Mouse (Mus musculus) midbrain, embryonic 15.5 days (tissue): Measurements from ENCODE around the gene Ddx54. TPM values are rescaled to one million over a fixed set of nuclear protein-coding genes. Genes with fewer than 3 reads are reported as not detected.

Experiments used
- ATAC-seq: fragments of 200-750 bp; cut with Nextera tagmentation; replicated peaks from 2 replicates; pipeline ENCODE4 v1.8.0; 2017; ENCODE audit warnings: moderate TSS enrichment
- H3K27ac ChIP-seq: fragments of 300-500 bp; sonication (generic); 2 replicates; pipeline ENCODE4 v1.5.1; 2015; ENCODE audit warnings: mild to moderate bottlenecking, inconsistent platforms
- H3K27me3 ChIP-seq: fragments of 300-500 bp; sonication (generic); replicated peaks from 2 replicates; pipeline ENCODE4 v1.6.1; 2015; ENCODE audit warnings: inconsistent platforms
- H3K36me3 ChIP-seq: fragments of 300-500 bp; sonication (generic); replicated peaks from 2 replicates; pipeline ENCODE4 v1.6.1; 2015; ENCODE audit warnings: inconsistent platforms
- H3K4me1 ChIP-seq: fragments of 300-500 bp; sonication (generic); 2 replicates; pipeline ENCODE4 v1.6.1; 2015; ENCODE audit warnings: inconsistent platforms
- H3K4me2 ChIP-seq: fragments of 300-500 bp; sonication (generic); 2 replicates; pipeline ENCODE4 v1.6.1; 2015; ENCODE audit warnings: inconsistent platforms, mild to moderate bottlenecking, moderate library complexity
- H3K4me3 ChIP-seq: fragments of 300-500 bp; sonication (generic); 2 replicates; pipeline ENCODE4 v1.5.1; 2015; ENCODE audit warnings: mild to moderate bottlenecking, inconsistent platforms
- H3K9ac ChIP-seq: fragments of 300-500 bp; sonication (generic); 2 replicates; pipeline ENCODE4 v1.6.1; 2015; ENCODE audit warnings: mild to moderate bottlenecking, inconsistent platforms
- H3K9me3 ChIP-seq: fragments of 300-500 bp; sonication (generic); 2 replicates; pipeline ENCODE4 v1.6.1; 2016; ENCODE audit warnings: inconsistent platforms
- WGBS: fragments of 180-500 bp; shearing (Covaris S2); methylation state at CpG from one replicate; pipeline ENCODE4 v1.1.7; 2015; ENCODE audit warnings: mixed read lengths; 5-methylcytosine and 5-hydroxymethylcytosine counted together
- polyA plus RNA-seq: library from polyadenylated mRNA; unstranded; fragments of >200 nt; fragmentation: Nextera tagmentation; extraction: Ambion mirVana; gene quantifications from 2 replicates; pipeline ENCODE4 v1.2.1, GENCODE M21; 2015

Gene Ddx54
- polyA plus RNA-seq, 1 experiment from 2014 or later: 39.9 TPM

DNA sequence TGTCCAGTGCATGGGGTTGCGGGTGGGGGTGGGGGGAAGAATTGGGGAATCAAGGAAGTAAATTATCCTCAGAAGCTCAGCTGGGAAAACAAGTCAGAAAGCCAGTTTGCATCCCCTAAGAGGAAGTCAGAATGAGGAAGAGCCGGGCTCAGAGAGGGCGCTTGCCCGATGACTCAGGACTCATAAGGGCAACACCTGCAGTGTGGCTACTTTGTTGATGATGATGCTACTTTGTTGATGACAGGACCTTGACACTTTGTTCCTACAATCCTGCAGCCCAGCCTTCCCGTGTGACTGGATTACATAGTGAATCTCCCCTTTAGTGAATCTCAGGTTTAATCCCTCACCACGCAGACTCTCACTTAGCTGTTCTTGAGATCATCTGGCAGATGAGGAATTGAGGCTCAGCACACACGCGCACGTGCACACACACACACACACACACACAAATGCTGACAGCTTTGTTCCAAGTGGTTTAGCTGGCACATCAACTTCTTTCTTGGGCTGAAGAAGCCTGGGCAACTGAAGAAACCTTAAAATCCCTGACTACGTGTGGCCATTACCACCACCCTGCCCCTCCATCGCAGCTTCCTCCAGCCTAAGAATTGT is 42.1 kb upstream of the Ddx54 start:
- 78% methylated on average over 11 of the region's 11 CpGs for whole genome bisulfite sequencing
- no peak overlapping the region for H3K4me3 ChIP-seq
- ATAC-seq: no peak
- peaks cover 60% of the 10 kb centered on the region for H3K4me1 ChIP-seq
- no peak overlapping the region for H3K4me2 ChIP-seq
- H3K9ac ChIP-seq: no peak overlapping the region
- no peaks in the 10 kb centered on the region for H3K27me3 ChIP-seq
- no peaks in the 10 kb centered on the region for H3K36me3 ChIP-seq
- H3K9me3 ChIP-seq: no peaks in the 10 kb centered on the region
- no peak overlapping the region for H3K27ac ChIP-seq

DNA sequence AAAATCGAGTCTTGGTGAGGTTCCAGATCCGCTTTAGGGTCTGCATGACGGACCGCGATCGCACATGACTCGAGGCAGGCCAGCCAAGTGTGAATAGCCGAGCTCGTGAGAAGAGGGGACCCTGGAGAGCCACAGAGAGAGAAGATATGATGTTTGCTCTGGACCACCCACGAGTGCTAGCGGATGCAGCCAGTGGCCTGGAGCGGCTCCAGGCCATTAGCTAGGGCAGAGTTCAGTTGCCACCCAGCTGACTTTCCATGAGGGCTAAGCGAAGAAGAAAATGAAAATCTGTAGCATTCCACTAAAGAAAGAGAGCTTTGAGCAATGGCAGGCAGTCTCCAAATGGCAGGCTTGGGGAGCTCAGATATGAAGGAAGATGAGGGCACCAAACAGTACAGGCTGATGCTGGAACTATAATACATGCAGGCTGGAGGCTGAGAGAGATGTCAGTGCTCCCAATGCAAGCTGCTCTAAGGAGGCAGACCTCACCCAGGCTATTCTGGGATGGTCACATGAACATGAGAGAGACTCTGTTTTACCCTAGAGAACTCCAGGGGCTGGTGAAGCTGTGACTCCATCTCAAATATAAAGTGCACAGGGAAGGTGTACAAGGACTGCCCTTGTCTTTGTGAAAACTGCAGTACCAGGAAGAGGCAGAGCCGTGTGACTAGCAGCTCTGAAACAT is 41.3 kb upstream of the Ddx54 start:
- no peak for ATAC-seq
- no peak overlapping the region for H3K27ac ChIP-seq
- no peaks in the 10 kb centered on the region for H3K9me3 ChIP-seq
- H3K9ac ChIP-seq: no peak overlapping the region
- H3K4me3 ChIP-seq: no peak overlapping the region
- no peak overlapping the region for H3K4me2 ChIP-seq
- peaks cover 52% of the 10 kb centered on the region for H3K4me1 ChIP-seq
- 50% methylated on average over 14 of the region's 14 CpGs for WGBS
- no peaks in the 10 kb centered on the region for H3K36me3 ChIP-seq
- no peaks in the 10 kb centered on the region for H3K27me3 ChIP-seq

DNA sequence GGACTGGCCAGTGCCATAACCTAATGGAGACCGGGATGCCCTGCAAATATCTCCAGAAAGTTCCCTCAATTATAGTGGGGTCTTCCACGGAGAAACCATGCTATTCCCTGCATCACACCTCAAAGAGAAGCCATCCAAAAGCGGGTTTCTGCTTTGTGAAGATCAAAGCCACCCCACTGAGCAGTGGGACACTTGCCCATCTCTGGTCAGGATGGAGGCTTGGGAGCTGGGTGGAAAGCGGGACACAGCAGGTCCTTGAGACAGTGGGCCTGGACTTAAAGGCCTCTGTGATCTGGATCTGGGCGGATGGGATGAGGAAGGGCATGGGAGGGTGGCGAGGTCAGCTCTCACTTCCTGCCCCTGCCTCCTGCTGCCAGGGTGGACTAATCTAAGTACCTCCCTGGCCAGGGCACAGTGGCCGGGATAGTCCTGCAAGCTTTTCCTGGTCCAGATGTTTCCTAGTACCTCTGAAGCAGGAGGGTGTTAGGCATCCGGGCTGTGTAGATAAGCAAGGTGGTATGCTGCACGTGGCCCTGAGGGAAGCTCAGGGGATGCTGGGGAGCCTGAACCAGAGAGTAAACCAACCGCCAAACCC is 38.0 kb upstream of the Ddx54 start:
- H3K9ac ChIP-seq: no peak overlapping the region

DNA sequence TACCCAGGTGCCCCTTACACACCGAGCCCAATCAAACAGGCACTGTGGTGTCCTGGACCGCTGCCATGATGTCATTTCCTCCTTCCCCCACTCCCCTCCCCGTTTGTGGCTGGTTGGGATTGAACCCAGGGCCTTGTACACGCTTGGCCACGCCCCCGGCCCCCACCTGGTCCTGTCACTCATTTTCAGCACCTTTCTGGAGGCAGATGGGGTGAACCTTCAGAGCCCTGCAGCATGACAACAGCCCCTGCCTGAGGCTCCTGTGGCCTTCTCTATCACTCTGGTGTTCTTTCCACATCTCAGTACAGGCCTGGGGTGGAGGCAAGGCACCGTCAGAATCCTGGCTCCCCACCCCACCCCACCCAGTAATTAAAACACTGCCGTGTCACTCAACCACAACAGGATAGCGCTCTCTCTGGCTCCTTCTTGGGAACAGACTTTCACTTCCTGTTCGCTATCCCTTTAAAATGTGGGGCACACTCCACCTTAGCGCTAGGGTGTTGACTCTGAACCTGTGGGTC is 35.7 kb upstream of the Ddx54 start:
- WGBS: 89% methylated on average over 11 of the region's 11 CpGs
- Histone ChIP-seq H3K4me1 (peaks cover 18% of the 10 kb centered on the region), H3K9ac (no peak overlapping the region), H3K36me3 (no peaks in the 10 kb centered on the region), H3K4me3 (no peak overlapping the region), H3K4me2 (no peak overlapping the region), H3K27ac (no peak overlapping the region), H3K27me3 (no peaks in the 10 kb centered on the region), H3K9me3 (no peaks in the 10 kb centered on the region)
- ATAC-seq: no peak

More for the DNA sequence above, 38.0 kb upstream of the Ddx54 start:
- ATAC-seq: no peak
- Histone ChIP-seq H3K4me3 (no peak overlapping the region), H3K4me2 (no peak overlapping the region), H3K27ac (no peak overlapping the region), H3K4me1 (peaks cover 31% of the 10 kb centered on the region), H3K36me3 (no peaks in the 10 kb centered on the region), H3K27me3 (no peaks in the 10 kb centered on the region), H3K9me3 (no peaks in the 10 kb centered on the region)
- WGBS: 76% methylated on average over 10 of the region's 10 CpGs

DNA sequence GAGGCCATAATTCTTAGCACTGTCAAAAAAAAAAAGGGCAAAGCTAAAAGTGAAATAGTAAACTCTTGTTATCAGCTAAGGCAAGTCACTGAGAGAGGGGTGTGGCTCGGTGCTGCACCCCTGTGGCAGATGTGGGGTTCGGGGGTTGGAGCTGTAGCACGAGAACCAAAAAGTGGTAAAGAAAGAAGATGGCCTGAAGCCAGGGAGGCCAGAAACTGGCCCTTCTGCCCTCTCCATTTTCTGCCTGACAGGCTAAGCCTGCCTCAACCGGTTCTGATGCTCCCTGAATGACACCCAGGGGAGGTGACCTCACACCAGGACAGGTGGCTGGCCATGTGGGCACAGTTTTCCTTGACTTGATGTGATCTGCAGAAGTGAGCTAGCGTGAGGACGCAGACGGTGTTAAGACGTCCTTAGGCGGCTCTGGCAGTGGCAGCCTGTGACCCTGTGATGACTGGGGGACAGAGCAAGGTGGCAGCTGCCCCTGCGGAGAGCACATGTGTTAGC is 34.6 kb upstream of the Ddx54 start:
- Histone ChIP-seq H3K9ac (no peak overlapping the region), H3K4me1 (peaks cover 18% of the 10 kb centered on the region), H3K27me3 (no peaks in the 10 kb centered on the region), H3K4me3 (no peak overlapping the region), H3K9me3 (no peaks in the 10 kb centered on the region), H3K27ac (no peak overlapping the region), H3K36me3 (no peaks in the 10 kb centered on the region), H3K4me2 (no peak overlapping the region)
- no peak for ATAC-seq
- WGBS: 69% methylated on average over 10 of the region's 10 CpGs

DNA sequence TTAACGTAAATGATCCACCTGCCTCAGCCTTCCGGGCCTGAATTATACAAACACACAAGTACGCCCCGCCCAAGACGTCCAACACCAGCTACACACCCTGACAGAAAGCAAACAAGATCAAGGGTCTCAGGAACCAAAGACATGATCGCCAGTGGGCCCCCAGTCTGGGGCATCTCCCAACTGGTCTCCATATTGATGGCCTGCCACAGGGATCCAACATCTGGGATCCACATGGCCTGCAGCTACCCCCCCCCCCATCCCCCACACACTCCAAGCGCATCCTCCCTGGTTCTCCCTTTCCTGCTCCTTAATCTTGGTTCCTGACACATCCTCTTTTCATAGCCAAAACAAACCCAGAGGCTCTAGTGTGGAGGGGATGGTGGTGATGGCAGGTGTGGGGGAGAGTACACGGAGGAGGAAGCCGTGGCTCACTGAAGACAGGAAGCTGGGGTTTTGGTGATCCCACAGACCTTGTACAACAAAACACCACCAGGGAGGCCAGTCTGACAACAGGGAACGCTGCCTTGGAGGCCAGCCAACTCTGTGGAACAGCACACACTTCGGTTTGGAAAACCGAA is 33.9 kb upstream of the Ddx54 start:
- ATAC-seq: no peak
- H3K27me3 ChIP-seq: no peaks in the 10 kb centered on the region
- H3K9ac ChIP-seq: no peak overlapping the region
- no peaks in the 10 kb centered on the region for H3K36me3 ChIP-seq
- 67% methylated on average over 12 of the region's 12 CpGs for WGBS
- H3K4me2 ChIP-seq: no peak overlapping the region
- H3K4me3 ChIP-seq: no peak overlapping the region
- H3K27ac ChIP-seq: no peak overlapping the region
- peaks cover 18% of the 10 kb centered on the region for H3K4me1 ChIP-seq
- no peaks in the 10 kb centered on the region for H3K9me3 ChIP-seq

DNA sequence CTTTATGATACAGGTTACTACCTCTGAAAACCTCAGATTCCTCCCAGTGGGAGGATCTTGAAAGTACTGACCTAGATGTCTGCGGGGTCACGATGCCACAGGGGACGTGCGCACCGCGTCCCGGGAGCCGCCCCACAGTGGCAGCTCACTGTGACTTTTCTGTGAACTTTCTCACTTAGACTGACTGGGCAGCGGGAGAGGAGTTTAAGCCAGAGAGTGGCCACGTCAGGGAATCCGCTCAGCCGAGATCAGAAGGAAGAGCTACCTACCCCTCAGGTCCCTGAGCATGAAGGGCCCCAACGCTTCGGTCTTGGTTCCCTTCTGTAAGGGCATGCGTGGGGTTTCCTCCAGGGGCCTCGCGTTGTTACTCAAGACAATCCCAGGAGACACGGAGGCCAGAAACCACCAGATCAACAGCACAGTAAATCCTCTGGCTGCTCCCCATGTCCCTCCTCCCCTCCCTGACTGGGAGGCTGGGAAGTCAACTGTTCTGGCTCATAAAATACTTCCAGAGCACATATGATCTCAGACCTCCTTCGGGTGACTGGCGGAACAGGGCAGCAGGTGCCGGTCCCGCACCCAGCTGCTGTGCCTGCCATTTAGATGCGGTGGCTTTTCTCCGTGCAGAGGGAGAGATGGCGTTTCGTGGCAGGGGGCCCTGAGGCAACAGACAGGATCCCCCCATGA is 33.2 kb upstream of the Ddx54 start:
- ATAC-seq: 0 out of 2 replicates have a peak, but pooled peaks have one; percentile 33
- 57% methylated on average over 26 of the region's 26 CpGs for WGBS
- Histone ChIP-seq H3K4me1 (peaks cover 18% of the 10 kb centered on the region), H3K9ac (no peak overlapping the region), H3K9me3 (no peaks in the 10 kb centered on the region), H3K36me3 (no peaks in the 10 kb centered on the region), H3K27me3 (no peaks in the 10 kb centered on the region), H3K27ac (0 out of 2 replicates have a peak overlapping the region, but pooled peaks have one; percentile 14), H3K4me2 (0 out of 2 replicates have a peak overlapping the region, but pooled peaks have one; percentile 6), H3K4me3 (no peak overlapping the region)

DNA sequence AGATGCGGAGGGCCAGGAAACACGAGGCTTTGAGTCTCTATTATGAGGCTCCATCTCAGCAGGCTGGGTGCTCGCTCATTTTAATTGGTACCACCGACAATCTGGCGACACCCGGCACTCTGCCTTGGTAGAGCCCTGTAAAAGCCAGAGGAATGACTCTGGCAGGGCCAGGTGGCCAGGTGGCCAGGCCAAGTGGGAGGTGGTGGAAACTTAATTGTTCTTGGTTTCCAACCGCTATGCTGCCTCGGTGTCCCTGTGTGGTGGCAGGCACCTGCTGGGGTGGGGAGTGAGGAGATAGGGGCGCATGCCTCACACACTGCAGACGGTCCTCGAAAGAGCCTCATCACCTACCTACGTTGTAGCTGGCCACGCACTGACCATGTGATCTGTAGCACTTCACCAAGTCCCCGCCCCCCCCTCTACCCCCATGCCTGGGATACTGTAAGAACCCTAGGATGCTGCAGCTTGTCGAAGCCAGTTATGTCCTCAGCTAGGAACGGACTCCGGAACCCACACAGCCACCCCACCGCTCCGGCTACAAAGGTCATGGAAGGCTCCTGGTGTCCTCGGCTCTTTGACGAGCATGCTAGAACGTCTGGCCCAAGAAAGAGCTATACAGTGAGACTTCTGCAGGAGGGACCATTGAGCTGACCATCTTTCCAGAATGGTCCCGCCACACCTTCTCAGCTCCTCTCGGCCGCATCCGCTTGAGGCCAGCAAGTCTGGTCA is 32.5 kb upstream of the Ddx54 start:
- H3K27me3 ChIP-seq: no peaks in the 10 kb centered on the region
- no peak overlapping the region for H3K4me3 ChIP-seq
- 0 out of 2 replicates have a peak overlapping the region, but pooled peaks have one; percentile 6 for H3K4me2 ChIP-seq
- H3K9me3 ChIP-seq: no peaks in the 10 kb centered on the region
- no peak overlapping the region for H3K9ac ChIP-seq
- WGBS: 80% methylated on average over 26 of the region's 26 CpGs
- no peaks in the 10 kb centered on the region for H3K36me3 ChIP-seq
- peaks cover 18% of the 10 kb centered on the region for H3K4me1 ChIP-seq
- ATAC-seq: 0 out of 2 replicates have a peak, but pooled peaks have one; percentile 27
- H3K27ac ChIP-seq: 0 out of 2 replicates have a peak overlapping the region, but pooled peaks have one; percentile 14

DNA sequence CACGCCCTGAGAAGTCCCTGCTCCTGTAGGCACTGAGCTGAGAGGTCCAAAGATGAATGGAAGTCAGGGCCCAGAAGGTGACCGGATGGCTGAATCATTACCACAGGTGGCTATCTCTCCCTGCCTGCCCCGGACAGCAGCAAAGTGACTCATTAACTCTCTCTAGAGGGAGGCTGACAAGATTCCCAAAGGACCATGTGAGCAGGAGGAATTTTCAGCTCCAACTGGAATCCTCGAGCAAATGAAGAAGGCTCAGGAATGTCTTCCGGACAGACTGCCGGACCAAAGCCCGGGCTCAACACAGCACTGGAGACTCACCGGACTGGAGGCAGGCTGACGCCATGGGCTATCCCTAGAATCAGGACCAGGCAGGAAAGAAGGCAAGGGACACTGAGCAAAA is 30.5 kb upstream of the Ddx54 start:
- 85% methylated on average over 9 of the region's 9 CpGs for WGBS
- Histone ChIP-seq H3K27ac (no peak overlapping the region), H3K4me3 (no peak overlapping the region), H3K9ac (no peak overlapping the region), H3K27me3 (no peaks in the 10 kb centered on the region), H3K36me3 (no peaks in the 10 kb centered on the region), H3K9me3 (no peaks in the 10 kb centered on the region), H3K4me1 (peaks cover 28% of the 10 kb centered on the region), H3K4me2 (no peak overlapping the region)
- ATAC-seq: no peak

DNA sequence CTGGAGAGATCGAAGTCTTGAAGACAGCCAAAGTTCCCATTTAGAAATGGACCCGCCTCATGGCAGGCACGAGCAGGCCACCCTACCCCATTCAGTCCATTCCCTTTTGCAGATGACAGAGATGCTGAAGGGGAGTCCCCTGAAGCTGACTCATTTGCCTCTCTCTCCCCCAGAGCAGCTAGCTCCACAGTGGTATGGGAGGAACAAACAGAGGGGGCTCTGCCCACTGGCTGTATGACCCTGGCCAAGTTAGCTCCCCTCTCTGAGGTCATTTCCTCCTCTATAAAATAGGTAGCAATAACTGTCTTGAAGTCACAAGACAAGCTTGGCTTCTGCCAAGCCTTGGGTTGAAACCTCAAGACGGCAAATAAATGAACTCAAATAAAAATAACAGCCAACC is 29.0 kb upstream of the Ddx54 start:
- no peak overlapping the region for H3K9ac ChIP-seq
- no peaks in the 10 kb centered on the region for H3K27me3 ChIP-seq
- no peak overlapping the region for H3K27ac ChIP-seq
- peaks cover 34% of the 10 kb centered on the region for H3K4me1 ChIP-seq
- ATAC-seq: no peak
- no peaks in the 10 kb centered on the region for H3K36me3 ChIP-seq
- no peak overlapping the region for H3K4me3 ChIP-seq
- 95% methylated on average over 4 of the region's 4 CpGs for WGBS
- no peak overlapping the region for H3K4me2 ChIP-seq
- H3K9me3 ChIP-seq: no peaks in the 10 kb centered on the region

DNA sequence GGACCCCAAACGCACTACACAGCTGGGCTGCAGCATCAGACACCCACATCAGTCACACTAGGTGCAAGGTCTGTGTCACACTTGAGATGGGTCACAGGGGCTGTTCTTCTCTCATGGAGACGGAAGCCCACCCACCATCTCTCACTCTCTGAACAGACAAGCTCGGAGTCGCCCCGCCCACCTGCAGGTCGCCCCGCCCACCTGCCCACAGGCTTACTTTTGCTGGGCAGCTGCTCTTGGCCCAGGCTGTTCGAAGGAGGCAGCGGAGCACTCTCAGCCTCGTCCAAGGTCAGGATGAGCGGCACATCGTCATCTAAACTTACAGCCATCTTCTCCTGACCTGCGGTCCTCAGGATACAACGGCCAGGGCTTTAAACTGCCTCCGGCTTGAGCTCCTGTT is 27.6 kb upstream of the Ddx54 start:
- no peaks in the 10 kb centered on the region for H3K36me3 ChIP-seq
- H3K27ac ChIP-seq: no peak overlapping the region
- no peaks in the 10 kb centered on the region for H3K9me3 ChIP-seq
- no peaks in the 10 kb centered on the region for H3K27me3 ChIP-seq
- H3K4me2 ChIP-seq: no peak overlapping the region
- no peak overlapping the region for H3K9ac ChIP-seq
- H3K4me1 ChIP-seq: peaks cover 28% of the 10 kb centered on the region
- WGBS: 33% methylated on average over 15 of the region's 15 CpGs
- ATAC-seq: no peak
- no peak overlapping the region for H3K4me3 ChIP-seq
